Mouse (Mus musculus): ENCODE data around the gene Fras1. TPM values are rescaled to one million over a fixed set of nuclear protein-coding genes. Genes with fewer than 3 reads are reported as not detected.

Fras1 gene
- total and polyA plus RNA-seq, 3 experiments = 2.1 to 5.8 (median 5.4) TPM

DNA sequence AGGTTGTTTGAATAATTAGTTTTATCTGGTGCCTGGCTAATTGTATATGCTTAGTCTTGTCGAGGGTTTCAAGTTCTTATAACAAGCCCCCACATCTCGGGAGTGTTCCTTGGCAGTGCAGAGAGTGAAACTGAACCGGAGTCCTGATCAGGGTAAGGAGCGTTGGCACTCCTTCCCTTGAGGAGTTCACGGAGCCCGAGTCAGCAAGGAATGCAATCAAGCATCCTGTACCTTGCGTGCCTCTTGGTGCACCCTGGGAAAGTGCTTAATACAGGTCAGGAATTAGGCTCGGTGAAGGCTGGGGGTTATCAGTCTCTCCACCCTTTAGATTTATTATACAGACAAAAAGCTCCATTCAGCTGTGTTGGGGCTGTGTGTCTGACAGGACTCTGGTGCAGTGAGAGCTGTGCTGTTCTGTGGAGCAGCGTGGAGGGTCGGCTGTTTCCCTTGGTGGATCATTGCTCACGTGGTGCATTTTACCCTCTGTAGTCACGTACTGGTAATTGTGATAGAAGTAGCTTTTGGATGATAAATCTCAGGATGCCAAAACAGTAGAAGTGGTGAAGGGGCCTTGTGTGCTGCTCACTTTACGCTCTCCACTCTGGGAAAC lies 55.9 kb downstream of the Fras1 start:
- no peaks in the 10 kb centered on the region for H3K27me3 ChIP-seq (replicated peaks)
- DNase-seq (ENCODE audit: extremely low read depth) = no peak
- no peak for TF ChIP-seq POLR2A (IDR thresholded peaks at IDR 0.05; ENCODE audit: low read depth, low read length)
- no peak for TF ChIP-seq E2F4 (IDR thresholded peaks at IDR 0.05; ENCODE audit: insufficient replicate concordance, low read depth, low read length)
- no peak for TF ChIP-seq MYC (IDR thresholded peaks at IDR 0.05; ENCODE audit: low read depth, low read length)
- TF ChIP-seq SIN3A (IDR thresholded peaks at IDR 0.05; ENCODE audit: low read length) = no peak
- no peak for TF ChIP-seq MEF2A (IDR thresholded peaks at IDR 0.05; ENCODE audit: borderline replicate concordance, low read depth, low read length)
- no peak for TF ChIP-seq JUN (IDR thresholded peaks at IDR 0.05; ENCODE audit: insufficient read depth, low read depth, low read length)
- TF ChIP-seq USF2 (conservative IDR thresholded peaks at IDR 0.05; ENCODE audit: low read depth, low read length) = no peak
- no peak for TF ChIP-seq TCF12 (IDR thresholded peaks at IDR 0.05; ENCODE audit: low read depth, low read length)
- TF ChIP-seq TBP (conservative IDR thresholded peaks at IDR 0.05; ENCODE audit: low read depth, low read length) = no peak
- no peak for TF ChIP-seq PAX5 (IDR thresholded peaks at IDR 0.05; ENCODE audit: low read length)
- no peak for TF ChIP-seq CHD1 (IDR thresholded peaks at IDR 0.05; ENCODE audit: low read depth, low read length)
- no peak for TF ChIP-seq JUND (conservative IDR thresholded peaks at IDR 0.05; ENCODE audit: low read depth, low read length)
- no peak for TF ChIP-seq CHD2 (IDR thresholded peaks at IDR 0.05; ENCODE audit: low read length)
- TF ChIP-seq MAFK (IDR thresholded peaks at IDR 0.05; ENCODE audit: insufficient replicate concordance, low read length) = no peak
- no peak for TF ChIP-seq MXI1 (IDR thresholded peaks at IDR 0.05; ENCODE audit: low read depth, low read length)
- TF ChIP-seq IRF4 (IDR thresholded peaks at IDR 0.05; ENCODE audit: low read depth, low read length) = no peak
- H3K4me1 ChIP-seq (ENCODE audit: control insufficient read depth in 1 of 2, insufficient read depth in 2 of 2) = peaks cover 0 to 4% of the 10 kb centered on the region in 2 experiments; a peak in 1 of 4 replicates
- H3K9me3 ChIP-seq (replicated peaks; ENCODE audit: low read length) = peaks cover 2% of the 10 kb centered on the region
- H3K36me3 ChIP-seq (replicated peaks in 1 of 2; ENCODE audit: control insufficient read depth in 1 of 2, insufficient read depth in 1 of 2, low read length in 1 of 2) = no peaks in the 10 kb centered on the region
- dilution Hi-C loops (cut with MboI; ENCODE audit: extremely low pct_ligation_motif_present, extremely low pct_unique_long_range_greater_than_20kb, low sequenced_read_pairs) (no loop called here), in situ Hi-C loops (cut with MboI; ENCODE audit: low pct_ligation_motif_present, low pct_unique_long_range_greater_than_20kb, low sequenced_read_pairs) (no loop called here)
- no peak overlapping the region for H3K9ac ChIP-seq (ENCODE audit: insufficient read depth, low read depth)
- H3K4me2 ChIP-seq (ENCODE audit: insufficient read depth, low read depth, poor library complexity, severe bottlenecking) = no peak overlapping the region
- no peak overlapping the region for H3K27ac ChIP-seq (ENCODE audit: insufficient read depth, low read depth)
- H3K4me3 ChIP-seq (replicated peaks in 1 of 3; ENCODE audit: low read depth in 2 of 3, low read length in 2 of 3, poor library complexity in 1 of 3) = no peak overlapping the region
- H3K79me2 ChIP-seq (replicated peaks; ENCODE audit: control insufficient read depth, extremely low read depth, insufficient read depth, poor library complexity, severe bottlenecking) = no peaks in the 10 kb centered on the region

DNA sequence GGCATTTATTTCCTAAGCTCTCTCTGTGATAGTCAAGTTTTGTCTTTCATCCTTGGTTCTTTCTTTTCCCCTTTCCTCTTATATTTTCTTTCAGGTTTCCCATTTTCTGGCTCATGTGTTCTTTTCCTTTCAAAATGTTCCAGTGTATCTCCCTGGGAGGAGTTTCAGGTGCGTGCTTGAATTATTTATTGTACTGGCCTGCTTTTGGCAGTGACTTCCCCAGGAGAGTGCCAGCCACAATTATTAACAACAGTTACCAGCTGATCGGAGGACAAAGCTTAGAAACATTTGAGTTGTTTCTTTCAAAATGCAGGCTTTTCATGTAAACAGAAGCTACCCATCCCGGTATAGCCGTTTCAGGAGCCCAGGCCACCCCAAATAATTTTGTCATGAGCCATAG lies 64.1 kb downstream of the Fras1 start:
- no peak for DNase-seq (ENCODE audit: extremely low read depth)
- no peak overlapping the region for H3K4me2 ChIP-seq (ENCODE audit: insufficient read depth, low read depth, poor library complexity, severe bottlenecking)
- dilution Hi-C loops (cut with MboI; ENCODE audit: extremely low pct_ligation_motif_present, extremely low pct_unique_long_range_greater_than_20kb, low sequenced_read_pairs) = no loop called here

More for the DNA sequence above, 64.1 kb downstream of the Fras1 start:
- TF ChIP-seq E2F4 (IDR thresholded peaks at IDR 0.05; ENCODE audit: insufficient replicate concordance, low read depth, low read length) (no peak), PAX5 (IDR thresholded peaks at IDR 0.05; ENCODE audit: low read length) (no peak), KAT2A (IDR thresholded peaks at IDR 0.05; ENCODE audit: insufficient replicate concordance, low read length) (no peak), MAFK (IDR thresholded peaks at IDR 0.05; ENCODE audit: insufficient replicate concordance, low read length) (no peak), POLR2A (IDR thresholded peaks at IDR 0.05; ENCODE audit: low read depth, low read length) (no peak), TCF12 (IDR thresholded peaks at IDR 0.05; ENCODE audit: low read depth, low read length) (no peak), MEF2A (IDR thresholded peaks at IDR 0.05; ENCODE audit: borderline replicate concordance, low read depth, low read length) (no peak), BHLHE40 (IDR thresholded peaks at IDR 0.05; ENCODE audit: low read depth, low read length) (no peak), RAD21 (IDR thresholded peaks at IDR 0.05; ENCODE audit: low read depth, low read length) (no peak), SIN3A (IDR thresholded peaks at IDR 0.05; ENCODE audit: low read length) (no peak), MYC (IDR thresholded peaks at IDR 0.05; ENCODE audit: low read depth, low read length) (no peak), UBTF (IDR thresholded peaks at IDR 0.05; ENCODE audit: low read depth, low read length) (no peak), NELFE (IDR thresholded peaks at IDR 0.05; ENCODE audit: low read depth, low read length) (no peak), NRF1 (IDR thresholded peaks at IDR 0.05; ENCODE audit: low read depth, low read length) (no peak), EP300 (IDR thresholded peaks at IDR 0.05; ENCODE audit: low read length) (no peak), ZMIZ1 (IDR thresholded peaks at IDR 0.05; ENCODE audit: low read depth, low read length) (no peak)
- Histone ChIP-seq H3K9ac (ENCODE audit: insufficient read depth, low read depth) (no peak overlapping the region), H3K9me3 (replicated peaks; ENCODE audit: low read length) (no peaks in the 10 kb centered on the region), H3K79me2 (replicated peaks; ENCODE audit: control insufficient read depth, extremely low read depth, insufficient read depth, poor library complexity, severe bottlenecking) (no peaks in the 10 kb centered on the region), H3K4me3 (replicated peaks in 1 of 3; ENCODE audit: low read depth in 2 of 3, low read length in 2 of 3, poor library complexity in 1 of 3) (no peak overlapping the region), H3K27me3 (replicated peaks) (no peaks in the 10 kb centered on the region), H3K36me3 (replicated peaks in 1 of 2; ENCODE audit: control insufficient read depth in 1 of 2, insufficient read depth in 1 of 2, low read length in 1 of 2) (peaks cover 0 to 3% of the 10 kb centered on the region in 2 experiments), H3K27ac (ENCODE audit: insufficient read depth, low read depth) (no peak overlapping the region), H3K4me1 (ENCODE audit: control insufficient read depth in 1 of 2, insufficient read depth in 2 of 2) (peaks cover 0 to 4% of the 10 kb centered on the region in 2 experiments; a peak in 1 of 4 replicates)
- in situ Hi-C loops (cut with MboI; ENCODE audit: low pct_ligation_motif_present, low pct_unique_long_range_greater_than_20kb, low sequenced_read_pairs) = no loop called here
